Mouse (Mus musculus) lung, postnatal 0 days (tissue): ENCODE data around the gene Vac14. TPM values are rescaled to one million over a fixed set of nuclear protein-coding genes. Genes with fewer than 3 reads are reported as not detected.
A peak's percentile ranks its signal among the peaks of the same experiment; 100 is the strongest.

ENCODE experiments used
- ATAC-seq: fragments of 200-750 bp; cut with Nextera tagmentation; 2 replicates; pipeline ENCODE4 v1.8.0; 2017; ENCODE audit warnings: moderate library complexity
- DNase-seq: peaks from one replicate; pipeline ENCODE4 v3.0.0-alpha.2; 2016; ENCODE audit warnings: low spot score
- H3K27ac ChIP-seq: fragments of 300-500 bp; sonication (generic); 2 replicates; pipeline ENCODE4 v1.5.1; 2014; ENCODE audit warnings: antibody characterized with exemption, mild to moderate bottlenecking, low read length, mixed read lengths
- H3K27me3 ChIP-seq: fragments of 300-500 bp; sonication (generic); replicated peaks from 2 replicates; pipeline ENCODE4 v1.6.1; 2014; ENCODE audit warnings: low read length, mixed read lengths; ENCODE audit not compliant: insufficient read depth
- H3K36me3 ChIP-seq: fragments of 300-500 bp; sonication (generic); 2 replicates; pipeline ENCODE4 v1.6.1; 2014; ENCODE audit warnings: low read length, mixed read lengths; ENCODE audit not compliant: insufficient read depth
- H3K4me1 ChIP-seq: fragments of 300-500 bp; sonication (generic); 2 replicates; pipeline ENCODE4 v1.6.1; 2014; ENCODE audit warnings: antibody characterized with exemption, low read depth, low read length, mixed read lengths; ENCODE audit not compliant: insufficient read depth
- H3K4me2 ChIP-seq: fragments of 300-500 bp; sonication (generic); replicated peaks from 2 replicates; pipeline ENCODE4 v1.6.1; 2014; ENCODE audit warnings: low read depth, mild to moderate bottlenecking, low read length, moderate library complexity, mixed read lengths
- H3K4me3 ChIP-seq: fragments of 300-500 bp; sonication (generic); 2 replicates; pipeline ENCODE4 v1.5.1; 2014; ENCODE audit warnings: low read depth, low read length
- H3K9ac ChIP-seq: fragments of 300-500 bp; sonication (generic); replicated peaks from 2 replicates; pipeline ENCODE4 v1.6.1; 2014; ENCODE audit warnings: low read depth, mild to moderate bottlenecking
- H3K9me3 ChIP-seq: fragments of 300-500 bp; sonication (generic); 2 replicates; pipeline ENCODE4 v1.6.1; 2016; ENCODE audit warnings: low read length, mixed read lengths
- CTCF ChIP-seq: IDR thresholded peaks from 2 replicates; pipeline ENCODE4 v1.5.1; 2016; ENCODE audit warnings: antibody characterized with exemption, mild to moderate bottlenecking
- EP300 ChIP-seq: IDR thresholded peaks from 2 replicates; pipeline ENCODE4 v1.6.1; 2016; ENCODE audit warnings: antibody characterized with exemption, mild to moderate bottlenecking, control low read depth
- WGBS: fragments of 180-500 bp; shearing (Covaris S2); extraction: QIAGEN DNeasy Blood & Tissue Kit; methylation state at CpG from one replicate; pipeline ENCODE4 v1.1.7; 2014; 5-methylcytosine and 5-hydroxymethylcytosine counted together
- polyA plus RNA-seq: library from polyadenylated mRNA; unstranded; fragments of >200 nt; fragmentation: Nextera tagmentation; extraction: Ambion mirVana; gene quantifications from 2 replicates; pipeline ENCODE4 v1.2.1, GENCODE M21; 2015

Gene Vac14
- polyA plus RNA-seq, 1 experiment from 2014 or later, result 11.1 TPM

- H3K4me2 ChIP-seq, result no peak overlapping the region
- TF ChIP-seq EP300, result no peak
- no peak for TF ChIP-seq CTCF
- no peak overlapping the region for H3K27ac ChIP-seq
- no peak overlapping the region for H3K4me3 ChIP-seq
- peaks cover 28% of the 10 kb centered on the region for H3K4me1 ChIP-seq
- ATAC-seq, result no peak
- H3K36me3 ChIP-seq, result no peaks in the 10 kb centered on the region
- no peak for DNase-seq
- no peaks in the 10 kb centered on the region for H3K27me3 ChIP-seq
- 75% methylated on average over 7 of the region's 7 CpGs for WGBS
- H3K9ac ChIP-seq, result no peak overlapping the region
- no peaks in the 10 kb centered on the region for H3K9me3 ChIP-seq
Measured at GRCm38 (mm10) chr8:110699501-110699900, 81.1 kb downstream of the Vac14 start.

DNA sequence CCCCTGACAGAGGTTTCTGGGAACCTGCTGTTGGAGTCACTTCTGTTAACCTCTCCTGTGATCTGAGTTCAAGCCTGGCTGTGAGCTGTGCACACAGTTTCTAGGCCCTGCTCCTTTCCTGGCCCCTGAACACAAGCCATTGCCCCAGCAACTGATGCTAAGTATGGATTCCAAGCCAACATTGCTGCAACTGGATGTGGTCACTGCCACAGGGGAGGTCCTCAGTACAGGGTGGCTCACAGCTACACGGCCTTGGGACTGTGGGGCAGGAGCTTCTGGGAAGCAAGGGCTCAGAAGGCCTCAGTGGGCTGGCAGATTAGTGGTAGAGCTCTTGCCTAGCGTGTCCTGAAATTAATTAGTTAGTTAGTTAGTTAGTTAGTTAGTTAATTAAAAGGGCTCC, 82.2 kb downstream of the Vac14 start:
- TF ChIP-seq CTCF (no peak), EP300 (no peak)
- no peak overlapping the region for H3K4me2 ChIP-seq
- H3K4me3 ChIP-seq, result no peak overlapping the region
- no peak overlapping the region for H3K27ac ChIP-seq
- no peaks in the 10 kb centered on the region for H3K27me3 ChIP-seq
- peaks cover 19% of the 10 kb centered on the region for H3K4me1 ChIP-seq
- ATAC-seq (no peak), DNase-seq (no peak)
- H3K36me3 ChIP-seq, result no peaks in the 10 kb centered on the region
- WGBS, result 88% methylated on average over 2 of the region's 2 CpGs
- no peaks in the 10 kb centered on the region for H3K9me3 ChIP-seq
- H3K9ac ChIP-seq, result no peak overlapping the region

DNA sequence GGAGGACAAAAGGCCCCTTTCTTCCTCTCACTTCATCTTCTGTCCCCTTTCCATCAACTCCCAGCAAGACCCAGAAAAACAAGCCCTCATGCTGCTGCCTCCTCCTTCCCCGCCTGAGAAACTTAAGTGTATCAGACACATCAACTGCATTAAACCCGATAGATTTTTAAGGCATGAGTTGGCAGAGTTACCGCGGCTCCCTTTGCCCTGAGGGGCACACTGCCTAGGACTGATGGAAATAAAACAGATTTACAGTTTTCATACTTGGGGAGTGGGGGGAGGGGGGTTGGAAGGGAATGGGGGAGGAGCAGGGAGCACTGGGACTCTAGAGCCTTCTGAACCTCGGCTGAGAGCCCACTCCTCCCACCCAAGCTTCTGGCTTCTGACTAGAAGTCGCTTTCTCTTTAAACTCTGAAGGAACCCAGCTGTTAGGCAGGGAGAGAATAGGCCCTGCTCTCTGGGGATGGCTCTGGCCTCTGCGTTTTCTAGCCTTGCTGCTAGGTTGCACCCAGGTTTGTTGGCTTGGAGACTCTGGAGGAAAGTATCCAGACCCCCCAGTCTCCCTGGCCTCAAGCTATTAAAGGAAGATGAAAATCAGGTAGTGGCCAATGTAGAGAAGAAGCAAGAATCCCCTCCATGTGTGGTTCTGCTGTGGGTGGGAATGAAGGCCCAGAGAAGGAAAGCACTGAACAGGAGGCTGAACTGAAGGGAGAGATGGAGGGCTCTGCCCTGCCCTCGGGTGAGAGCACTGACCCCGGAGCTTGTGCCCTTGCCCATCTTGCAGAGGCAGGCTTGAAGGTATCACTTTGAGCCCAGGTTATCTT, 84.5 kb downstream of the Vac14 start:
- WGBS, result 57% methylated on average over 9 of the region's 9 CpGs

DNA sequence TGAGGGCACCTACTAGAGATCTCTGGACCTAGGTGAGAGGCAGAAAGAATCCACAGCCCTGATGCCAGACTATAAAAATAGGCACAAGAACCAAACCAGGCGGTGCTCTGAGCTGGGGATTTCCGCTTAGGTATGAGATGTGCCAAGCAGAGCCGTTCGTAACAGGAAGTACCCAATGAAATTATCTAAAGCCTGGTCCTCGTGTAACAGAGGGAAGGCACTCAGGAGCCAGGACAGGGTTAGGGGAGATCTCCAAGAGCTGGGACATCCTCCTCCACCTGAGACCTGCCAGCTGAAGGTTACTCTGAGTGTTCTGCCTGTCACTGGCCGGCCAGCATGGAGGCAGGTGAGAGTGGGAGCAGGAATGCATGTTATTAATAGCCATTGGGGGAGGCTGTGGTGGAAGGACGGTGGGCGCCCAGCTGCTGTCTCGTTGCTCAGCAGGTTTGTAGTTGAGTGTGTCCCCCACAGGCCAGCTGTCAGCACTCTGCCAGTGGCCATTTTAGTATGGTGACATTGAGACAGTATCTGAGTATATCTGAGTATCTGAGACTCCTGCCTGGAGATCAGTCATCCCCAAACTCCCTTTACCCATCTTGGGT, 85.2 kb downstream of the Vac14 start:
- whole genome bisulfite sequencing, result 56% methylated on average over 9 of the region's 9 CpGs
- no peaks in the 10 kb centered on the region for H3K27me3 ChIP-seq

More for the DNA sequence above, 84.5 kb downstream of the Vac14 start:
- Histone ChIP-seq H3K27me3 (no peaks in the 10 kb centered on the region), H3K9me3 (no peaks in the 10 kb centered on the region), H3K27ac (peak overlapping the region; percentile 64), H3K4me2 (no peak overlapping the region), H3K36me3 (no peaks in the 10 kb centered on the region), H3K4me3 (no peak overlapping the region), H3K9ac (no peak overlapping the region), H3K4me1 (peaks cover 8% of the 10 kb centered on the region)
- ATAC-seq (peak; percentile 65), DNase-seq (peak; percentile 82)
- TF ChIP-seq EP300, result no peak
- TF ChIP-seq CTCF, result no peak

DNA sequence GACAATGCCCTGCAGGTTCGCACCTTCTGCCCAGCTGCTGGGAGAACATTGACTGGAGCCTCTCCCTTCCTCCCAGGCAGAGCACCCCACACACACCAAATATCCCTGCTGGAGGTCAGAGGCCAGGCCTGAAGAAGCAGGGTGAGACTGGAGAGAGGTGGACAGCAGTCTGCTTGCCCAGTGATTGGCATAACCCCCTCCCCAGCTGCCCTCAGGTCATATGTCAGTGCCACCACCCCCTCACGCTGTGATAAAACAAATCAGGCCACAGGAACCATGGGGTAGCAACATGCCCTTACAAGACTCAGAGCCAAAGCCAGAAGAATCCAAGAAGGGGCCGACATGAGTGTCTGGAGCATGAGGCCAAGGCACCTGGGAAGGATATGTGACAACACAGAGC, 85.7 kb downstream of the Vac14 start:
- ATAC-seq (no peak), DNase-seq (no peak)
- TF ChIP-seq EP300 (no peak), CTCF (no peak)
- H3K27me3 ChIP-seq, result no peaks in the 10 kb centered on the region
- no peaks in the 10 kb centered on the region for H3K36me3 ChIP-seq
- WGBS, result 82% methylated on average over 3 of the region's 3 CpGs
- no peak overlapping the region for H3K4me2 ChIP-seq
- no peak overlapping the region for H3K9ac ChIP-seq
- no peak overlapping the region for H3K27ac ChIP-seq
- no peak overlapping the region for H3K4me3 ChIP-seq
- H3K9me3 ChIP-seq, result no peaks in the 10 kb centered on the region
- peaks cover 11% of the 10 kb centered on the region for H3K4me1 ChIP-seq

More for the DNA sequence above, 85.2 kb downstream of the Vac14 start:
- no peaks in the 10 kb centered on the region for H3K36me3 ChIP-seq
- H3K4me2 ChIP-seq, result no peak overlapping the region
- H3K4me1 ChIP-seq, result peaks cover 8% of the 10 kb centered on the region
- DNase-seq, result no peak
- H3K9ac ChIP-seq, result no peak overlapping the region
- H3K27ac ChIP-seq, result peak overlapping the region; percentile 64
- TF ChIP-seq EP300, result no peak
- no peaks in the 10 kb centered on the region for H3K9me3 ChIP-seq
- ATAC-seq, result no peak
- H3K4me3 ChIP-seq, result no peak overlapping the region

GRCm38 (mm10) chr8:110705391-110706287, 87.3 kb downstream of the Vac14 start:
- Histone ChIP-seq H3K4me1 (peaks cover 21% of the 10 kb centered on the region), H3K27ac (no peak overlapping the region)
- WGBS, result 51% methylated on average over 14 of the region's 14 CpGs

More at GRCm38 (mm10) chr8:110705391-110706287, 87.3 kb downstream of the Vac14 start:
- peak; percentile 40; the same call in 1 of the 2 replicates for ATAC-seq
- no peak overlapping the region for H3K4me2 ChIP-seq
- TF ChIP-seq CTCF (no peak), EP300 (no peak)
- DNase-seq, result peak; percentile 48
- no peak overlapping the region for H3K4me3 ChIP-seq
- H3K27me3 ChIP-seq, result no peaks in the 10 kb centered on the region
- no peaks in the 10 kb centered on the region for H3K36me3 ChIP-seq
- no peaks in the 10 kb centered on the region for H3K9me3 ChIP-seq
- H3K9ac ChIP-seq, result no peak overlapping the region
